Mouse (Mus musculus): Measurements from ENCODE around the gene Lmf2. TPM values are rescaled to one million over a fixed set of nuclear protein-coding genes. Genes with fewer than 3 reads are reported as not detected.

Gene Lmf2
- polyA plus RNA-seq, 1 experiment = 32.5 TPM

GRCm38 (mm10) chr15:89365141-89365551, 9.7 kb upstream of the Lmf2 start:
- no peak for TF ChIP-seq POLR2A (IDR thresholded peaks at IDR 0.05; ENCODE audit: borderline replicate concordance, extremely low read depth, insufficient read depth, insufficient read length, poor library complexity, severe bottlenecking)
- TF ChIP-seq CTCF (IDR thresholded peaks at IDR 0.05; ENCODE audit: borderline replicate concordance, extremely low read depth, insufficient read depth, insufficient read length) = no peak
- DNase-seq (ENCODE audit: low read depth) = no peak

GRCm38 (mm10) chr15:89363051-89363450, 7.6 kb upstream of the Lmf2 start:
- no peak for TF ChIP-seq CTCF (IDR thresholded peaks at IDR 0.05; ENCODE audit: borderline replicate concordance, extremely low read depth, insufficient read depth, insufficient read length)
- no peak for TF ChIP-seq POLR2A (IDR thresholded peaks at IDR 0.05; ENCODE audit: borderline replicate concordance, extremely low read depth, insufficient read depth, insufficient read length, poor library complexity, severe bottlenecking)
- no peak for DNase-seq (ENCODE audit: low read depth)

GRCm38 (mm10) chr15:89358784-89359183, 3.3 kb upstream of the Lmf2 start:
- no peak for DNase-seq (ENCODE audit: low read depth)
- TF ChIP-seq CTCF (IDR thresholded peaks at IDR 0.05; ENCODE audit: borderline replicate concordance, extremely low read depth, insufficient read depth, insufficient read length) (no peak), POLR2A (IDR thresholded peaks at IDR 0.05; ENCODE audit: borderline replicate concordance, extremely low read depth, insufficient read depth, insufficient read length, poor library complexity, severe bottlenecking) (no peak)

- no peak for TF ChIP-seq CTCF (IDR thresholded peaks at IDR 0.05; ENCODE audit: borderline replicate concordance, extremely low read depth, insufficient read depth, insufficient read length)
- TF ChIP-seq POLR2A (IDR thresholded peaks at IDR 0.05; ENCODE audit: borderline replicate concordance, extremely low read depth, insufficient read depth, insufficient read length, poor library complexity, severe bottlenecking) = no peak
- peak; percentile 95 for DNase-seq (ENCODE audit: low read depth)
Observed at GRCm38 (mm10) chr15:89356372-89356771, 913 bp upstream of the Lmf2 start.

GRCm38 (mm10) chr15:89354455-89354854, 1.0 kb downstream of the Lmf2 start:
- TF ChIP-seq POLR2A (IDR thresholded peaks at IDR 0.05; ENCODE audit: borderline replicate concordance, extremely low read depth, insufficient read depth, insufficient read length, poor library complexity, severe bottlenecking) = no peak
- no peak for DNase-seq (ENCODE audit: low read depth)

GRCm38 (mm10) chr15:89353837-89354236, 1.6 kb downstream of the Lmf2 start:
- DNase-seq (ENCODE audit: low read depth) = no peak
- TF ChIP-seq POLR2A (IDR thresholded peaks at IDR 0.05; ENCODE audit: borderline replicate concordance, extremely low read depth, insufficient read depth, insufficient read length, poor library complexity, severe bottlenecking) = no peak
- no peak for TF ChIP-seq CTCF (IDR thresholded peaks at IDR 0.05; ENCODE audit: borderline replicate concordance, extremely low read depth, insufficient read depth, insufficient read length)

- DNase-seq (ENCODE audit: low read depth) = no peak
- TF ChIP-seq POLR2A (IDR thresholded peaks at IDR 0.05; ENCODE audit: borderline replicate concordance, extremely low read depth, insufficient read depth, insufficient read length, poor library complexity, severe bottlenecking) = no peak
- no peak for TF ChIP-seq CTCF (IDR thresholded peaks at IDR 0.05; ENCODE audit: borderline replicate concordance, extremely low read depth, insufficient read depth, insufficient read length)
Observed at GRCm38 (mm10) chr15:89352795-89353194, 2.7 kb downstream of the Lmf2 start.

- DNase-seq (ENCODE audit: low read depth) = no peak
- TF ChIP-seq POLR2A (IDR thresholded peaks at IDR 0.05; ENCODE audit: borderline replicate concordance, extremely low read depth, insufficient read depth, insufficient read length, poor library complexity, severe bottlenecking) (no peak), CTCF (IDR thresholded peaks at IDR 0.05; ENCODE audit: borderline replicate concordance, extremely low read depth, insufficient read depth, insufficient read length) (no peak)
Observed at GRCm38 (mm10) chr15:89352054-89352453, 3.4 kb downstream of the Lmf2 start.

- DNase-seq (ENCODE audit: low read depth) = no peak
- TF ChIP-seq CTCF (IDR thresholded peaks at IDR 0.05; ENCODE audit: borderline replicate concordance, extremely low read depth, insufficient read depth, insufficient read length) (no peak), POLR2A (IDR thresholded peaks at IDR 0.05; ENCODE audit: borderline replicate concordance, extremely low read depth, insufficient read depth, insufficient read length, poor library complexity, severe bottlenecking) (no peak)
Observed at GRCm38 (mm10) chr15:89351302-89351701, 4.2 kb downstream of the Lmf2 start.

GRCm38 (mm10) chr15:89350447-89350846, 5.0 kb downstream of the Lmf2 start:
- TF ChIP-seq POLR2A (IDR thresholded peaks at IDR 0.05; ENCODE audit: borderline replicate concordance, extremely low read depth, insufficient read depth, insufficient read length, poor library complexity, severe bottlenecking) (no peak), CTCF (IDR thresholded peaks at IDR 0.05; ENCODE audit: borderline replicate concordance, extremely low read depth, insufficient read depth, insufficient read length) (no peak)
- no peak for DNase-seq (ENCODE audit: low read depth)

- DNase-seq (ENCODE audit: low read depth) = no peak
- TF ChIP-seq CTCF (IDR thresholded peaks at IDR 0.05; ENCODE audit: borderline replicate concordance, extremely low read depth, insufficient read depth, insufficient read length) (no peak), POLR2A (IDR thresholded peaks at IDR 0.05; ENCODE audit: borderline replicate concordance, extremely low read depth, insufficient read depth, insufficient read length, poor library complexity, severe bottlenecking) (no peak)
Observed at GRCm38 (mm10) chr15:89343325-89343724, 12.1 kb downstream of the Lmf2 start.

GRCm38 (mm10) chr15:89341678-89342077, 13.8 kb downstream of the Lmf2 start:
- no peak for DNase-seq (ENCODE audit: low read depth)
- TF ChIP-seq POLR2A (IDR thresholded peaks at IDR 0.05; ENCODE audit: borderline replicate concordance, extremely low read depth, insufficient read depth, insufficient read length, poor library complexity, severe bottlenecking) (no peak), CTCF (IDR thresholded peaks at IDR 0.05; ENCODE audit: borderline replicate concordance, extremely low read depth, insufficient read depth, insufficient read length) (peak; percentile 5; the same call in 1 of the 2 replicates)

GRCm38 (mm10) chr15:89340136-89340535, 15.3 kb downstream of the Lmf2 start:
- TF ChIP-seq CTCF (IDR thresholded peaks at IDR 0.05; ENCODE audit: borderline replicate concordance, extremely low read depth, insufficient read depth, insufficient read length) (no peak), POLR2A (IDR thresholded peaks at IDR 0.05; ENCODE audit: borderline replicate concordance, extremely low read depth, insufficient read depth, insufficient read length, poor library complexity, severe bottlenecking) (no peak)
- DNase-seq (ENCODE audit: low read depth) = no peak

Data from brain, embryonic 14.5 days (tissue).